In the genomic region with DNA sequence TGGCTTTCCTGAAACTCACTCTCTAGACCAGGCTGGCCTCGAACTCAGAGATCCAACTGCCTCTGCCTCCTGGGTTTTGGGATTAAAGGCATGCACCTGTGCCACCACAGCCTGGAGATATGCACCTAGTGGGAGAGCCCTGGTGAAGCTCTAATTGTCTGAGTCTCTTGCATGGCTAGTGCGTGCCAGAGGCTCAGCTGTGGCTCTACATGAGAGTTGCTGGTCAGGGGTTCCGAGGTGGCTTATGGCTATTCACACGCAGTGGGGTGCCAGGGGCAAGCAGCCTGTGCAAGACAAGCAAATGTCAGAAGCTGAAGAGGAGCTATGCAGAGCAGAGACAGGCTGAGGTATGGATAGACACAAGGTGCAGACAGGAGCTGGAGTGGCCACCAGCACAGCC, we compare ENCODE assay signal across 25 mouse cellular contexts. TPM values are rescaled to one million over a fixed set of nuclear protein-coding genes. Genes with fewer than 3 reads are reported as not detected.
DNase-seq lines count a peak whose midpoint lies in the region; ATAC-seq lines count a peak whose summit lies in the region.
"Had no signal": no experiment of that assay in that cellular context is flagged by ENCODE, and none has a peak within 500 bp of the region (broad histone marks: within the 10 kb centered on the region; RNA-seq: fewer than 3 reads in every experiment).

No protein-coding gene starts in this region.

- H3K4me1 ChIP-seq in hindbrain, embryonic 13.5 days (replicated peaks): peaks cover 49% of the 10 kb centered on the region
- peaks cover 5% of the 10 kb centered on the region; the same call in 1 of the 2 replicates for H3K4me1 ChIP-seq in hindbrain, embryonic 11.5 days (replicated peaks; ENCODE audit: control insufficient read depth, insufficient read depth, low read length)
- peaks cover 49% of the 10 kb centered on the region for H3K4me1 ChIP-seq in neural tube, embryonic 13.5 days (replicated peaks)

- peak; percentile 70 for DNase-seq in cerebellum, adult 9-11 months
- DNase-seq in cerebellum, postnatal 4 days (ENCODE audit: low spot score in 2 of 2): no peak
- no peak for DNase-seq in hindbrain, embryonic 11.5 days (ENCODE audit: low spot score)
- DNase-seq in neural tube, embryonic 10.5 days (ENCODE audit: extremely low spot score, low spot score): no peak
- DNase-seq in gastrocnemius, adult 8-10 months (ENCODE audit: low spot score in 2 of 2): no peak
- DNase-seq in gastrocnemius, postnatal 36 days: no peak
- DNase-seq: lung, postnatal 10 days; spleen, adult 18-20 months; thymus, adult 2 months had no signal

- H3K27ac ChIP-seq in hindbrain, embryonic 13.5 days: peak overlapping the region; percentile 70
- H3K27ac ChIP-seq in hindbrain, embryonic 11.5 days (ENCODE audit: low read depth, low read length): no peak overlapping the region
- peak overlapping the region; percentile 81; the same call in 1 of the 2 replicates for H3K27ac ChIP-seq in neural tube, embryonic 13.5 days (replicated peaks)

- no peak for ATAC-seq in hindbrain, embryonic 13.5 days (ENCODE audit: low FRiP score)
- no peak for ATAC-seq in hindbrain, embryonic 11.5 days (ENCODE audit: low FRiP score)
- no peak for ATAC-seq in neural tube, embryonic 13.5 days (ENCODE audit: low read depth)
- ATAC-seq: inflammation-experienced regulatory T-cells, adult 6 months had no signal

- peak overlapping the region; percentile 51; the same call in 1 of the 2 replicates for H3K9ac ChIP-seq in hindbrain, embryonic 13.5 days
- no peak overlapping the region for H3K9ac ChIP-seq in hindbrain, embryonic 11.5 days (ENCODE audit: low read depth, low read length)
- 0 out of 2 replicates have a peak overlapping the region, but pooled peaks have one; percentile 41 for H3K9ac ChIP-seq in neural tube, embryonic 13.5 days
- H3K9ac ChIP-seq: embryonic facial prominence, embryonic 15.5 days; limb, embryonic 13.5 days; liver, embryonic 15.5 days had no signal

- 67% methylated on average over 4 of the region's 4 CpGs for WGBS in hindbrain, embryonic 13.5 days
- 83% methylated on average over 4 of the region's 4 CpGs for WGBS in hindbrain, embryonic 11.5 days
- 74% methylated on average over 4 of the region's 4 CpGs for WGBS in neural tube, embryonic 13.5 days

- no peak overlapping the region for H3K4me2 ChIP-seq in hindbrain, embryonic 13.5 days
- H3K4me2 ChIP-seq in hindbrain, embryonic 11.5 days (replicated peaks; ENCODE audit: low read depth, low read length): no peak overlapping the region
- no peak overlapping the region for H3K4me2 ChIP-seq in neural tube, embryonic 13.5 days

- H3K4me3 ChIP-seq in hindbrain, embryonic 13.5 days: no peak overlapping the region
- no peak overlapping the region for H3K4me3 ChIP-seq in hindbrain, embryonic 11.5 days (ENCODE audit: low read depth, low read length)
- no peak overlapping the region for H3K4me3 ChIP-seq in neural tube, embryonic 13.5 days
- H3K4me3 ChIP-seq: forebrain, embryonic 13.5 days; myocyte had no signal

- H3K9me3 ChIP-seq in hindbrain, embryonic 13.5 days: no peaks in the 10 kb centered on the region
- no peaks in the 10 kb centered on the region for H3K9me3 ChIP-seq in hindbrain, embryonic 11.5 days (ENCODE audit: control insufficient read depth, low read length)
- H3K9me3 ChIP-seq in neural tube, embryonic 13.5 days: no peaks in the 10 kb centered on the region
- H3K9me3 ChIP-seq: embryonic facial prominence, embryonic 15.5 days; forebrain, embryonic 13.5 days; limb, embryonic 13.5 days; liver, embryonic 15.5 days; megakaryocyte, embryonic 14.5 days had no signal

- peaks cover 17% of the 10 kb centered on the region for H3K36me3 ChIP-seq in hindbrain, embryonic 13.5 days
- peaks cover under 1% of the 10 kb centered on the region; the same call in 1 of the 2 replicates for H3K36me3 ChIP-seq in hindbrain, embryonic 11.5 days (ENCODE audit: control insufficient read depth, insufficient read depth, low read length)
- H3K36me3 ChIP-seq in neural tube, embryonic 13.5 days: peaks cover 22% of the 10 kb centered on the region

- 0 out of 2 replicates have a peak, but pooled peaks cover 2% of the 10 kb centered on the region for H3K27me3 ChIP-seq in hindbrain, embryonic 13.5 days
- no peaks in the 10 kb centered on the region for H3K27me3 ChIP-seq in hindbrain, embryonic 11.5 days (ENCODE audit: control insufficient read depth, insufficient read depth, low read length)
- no peaks in the 10 kb centered on the region for H3K27me3 ChIP-seq in neural tube, embryonic 13.5 days
- H3K27me3 ChIP-seq: embryonic facial prominence, embryonic 15.5 days; forebrain, embryonic 13.5 days; limb, embryonic 13.5 days; liver, embryonic 15.5 days; megakaryocyte, embryonic 14.5 days had no signal

- intact Hi-C loops in gastrocnemius, postnatal 36 days (cut with DNase I): loop anchor here (5.0 kb wide), 2 partner anchors 37 to 52 kb away; partner anchors contain the start of gene Dpp9

RNA-seq across cellular contexts. Expression of gene Fem1a, which starts 1.9 kb away (rescaled TPM):
- polyA plus RNA-seq in hindbrain, embryonic 13.5 days (2015; fragmentation: Nextera tagmentation; extraction: Ambion mirVana): 18.9 and 20.1 TPM in 2 replicates
- polyA plus RNA-seq in hindbrain, embryonic 11.5 days (2014; fragmentation: Nextera tagmentation; extraction: Ambion mirVana): 12.8 and 14.4 TPM in 2 replicates
- 16.6 and 19.1 TPM in 2 replicates for polyA plus RNA-seq in neural tube, embryonic 13.5 days (2015; fragmentation: Nextera tagmentation; extraction: Ambion mirVana)
- total RNA-seq in gastrocnemius, adult 8-10 months (2022): 100 to 1,000 TPM; 180 to 201 (median 196) TPM
- total RNA-seq in gastrocnemius, postnatal 36 days (2021): 100 to 1,000 TPM; 152 TPM

RNA-seq across cellular contexts. Expression of gene Ticam1, which starts 21.9 kb away (rescaled TPM):
- 1.3 and 1.4 TPM in 2 replicates for polyA plus RNA-seq in hindbrain, embryonic 13.5 days (2015; fragmentation: Nextera tagmentation; extraction: Ambion mirVana)
- polyA plus RNA-seq in hindbrain, embryonic 11.5 days (2014; fragmentation: Nextera tagmentation; extraction: Ambion mirVana): 2.1 and 2.7 TPM in 2 replicates
- polyA plus RNA-seq in neural tube, embryonic 13.5 days (2015; fragmentation: Nextera tagmentation; extraction: Ambion mirVana): 1.5 and 1.7 TPM in 2 replicates
- total RNA-seq in gastrocnemius, adult 8-10 months (2022): 1 to 10 TPM; 1.7 to 2.2 (median 2.0) TPM
- 1 to 10 TPM; 2.0 to 3.2 TPM for total RNA-seq in gastrocnemius, postnatal 36 days (2021)

RNA-seq across cellular contexts. Expression of gene Dpp9, which starts 36.0 kb away (rescaled TPM):
- polyA plus RNA-seq in hindbrain, embryonic 13.5 days (2015; fragmentation: Nextera tagmentation; extraction: Ambion mirVana): 24.5 and 26.5 TPM in 2 replicates
- polyA plus RNA-seq in hindbrain, embryonic 11.5 days (2014; fragmentation: Nextera tagmentation; extraction: Ambion mirVana): 26.2 and 27.6 TPM in 2 replicates
- polyA plus RNA-seq in neural tube, embryonic 13.5 days (2015; fragmentation: Nextera tagmentation; extraction: Ambion mirVana): 25.7 and 26.3 TPM in 2 replicates
- 10 to 100 TPM; 37.9 to 45.7 (median 43.0) TPM for total RNA-seq in gastrocnemius, adult 8-10 months (2022)
- total RNA-seq in gastrocnemius, postnatal 36 days (2021): 10 to 100 TPM; 31.6 to 32.2 TPM

RNA-seq across cellular contexts. Expression of gene Plin3, which starts 38.0 kb away (rescaled TPM):
- polyA plus RNA-seq in hindbrain, embryonic 13.5 days (2015; fragmentation: Nextera tagmentation; extraction: Ambion mirVana): 20.0 and 23.5 TPM in 2 replicates
- polyA plus RNA-seq in hindbrain, embryonic 11.5 days (2014; fragmentation: Nextera tagmentation; extraction: Ambion mirVana): 25.0 and 26.2 TPM in 2 replicates
- 21.5 and 24.7 TPM in 2 replicates for polyA plus RNA-seq in neural tube, embryonic 13.5 days (2015; fragmentation: Nextera tagmentation; extraction: Ambion mirVana)
- 10 to 100 TPM; 22.9 to 44.8 (median 28.7) TPM for total RNA-seq in gastrocnemius, adult 8-10 months (2022)
- 10 to 100 TPM; 44.4 to 45.7 TPM for total RNA-seq in gastrocnemius, postnatal 36 days (2021)

RNA-seq across cellular contexts. Expression of gene Arrdc5, which starts 45.4 kb away (rescaled TPM):
- polyA plus RNA-seq in hindbrain, embryonic 13.5 days (2015; fragmentation: Nextera tagmentation; extraction: Ambion mirVana): not detected in 2 replicates
- not detected in 2 replicates for polyA plus RNA-seq in hindbrain, embryonic 11.5 days (2014; fragmentation: Nextera tagmentation; extraction: Ambion mirVana)
- polyA plus RNA-seq in neural tube, embryonic 13.5 days (2015; fragmentation: Nextera tagmentation; extraction: Ambion mirVana): not detected in 2 replicates
- total RNA-seq in gastrocnemius, adult 8-10 months (2022): not detected
- not detected for total RNA-seq in gastrocnemius, postnatal 36 days (2021)
- total RNA-seq: adrenal gland, postnatal 10 days; heart, adult 2 months; layer of hippocampus, postnatal 25 days had no signal
- polyA plus RNA-seq: embryonic facial prominence, embryonic 15.5 days; forebrain, embryonic 13.5 days; heart, adult 2 months; inflammation-experienced regulatory T-cells, adult 6 months; kidney, embryonic 14.5 days; large intestine, adult 2 months; limb, embryonic 13.5 days; liver, embryonic 15.5 days; myocyte; stomach, embryonic 14.5 days; thymus, adult 2 months; urinary bladder, adult 2 months had no signal
